Mouse (Mus musculus) ES-E14 (cell line): ENCODE measurements around the gene Eif4g1. TPM values are rescaled to one million over a fixed set of nuclear protein-coding genes. Genes with fewer than 3 reads are reported as not detected.

Source experiments
- DNase-seq: peaks from one replicate; pipeline ENCODE4 v3.0.0-alpha.2; 2013; ENCODE audit warnings: low read depth, low spot score
- H3K27ac ChIP-seq: 2 replicates; pipeline ENCODE4 v1.5.1; 2012; ENCODE audit warnings: low read depth, mild to moderate bottlenecking, low read length, moderate library complexity, mixed read lengths; ENCODE audit not compliant: poor library complexity, insufficient read depth, severe bottlenecking
- H3K36me3 ChIP-seq: 2 replicates; pipeline ENCODE4 v1.6.1; 2012; ENCODE audit warnings: mild to moderate bottlenecking, low read length, moderate library complexity, mixed read lengths; ENCODE audit not compliant: control insufficient read depth, poor library complexity, insufficient read depth, severe bottlenecking
- H3K4me1 ChIP-seq, 2 experiments: fragments of 150-350 bp in 1 of 2; sonication (generic) in 1 of 2; 2 replicates each; pipeline ENCODE4 v1.6.1; 2012; ENCODE audit warnings: low read length in 2 of 2, mild to moderate bottlenecking in 1 of 2, mixed read lengths in 1 of 2; ENCODE audit not compliant: control insufficient read depth in 2 of 2, insufficient read depth in 2 of 2, poor library complexity in 1 of 2
- H3K4me3 ChIP-seq, 2 experiments: fragments of 150-350 bp in 1 of 2; sonication (generic) in 1 of 2; 2 replicates each; pipeline ENCODE4 v1.5.1; 2012; ENCODE audit warnings: low read length in 2 of 2, low read depth in 1 of 2, mild to moderate bottlenecking in 1 of 2, mixed read lengths in 1 of 2; ENCODE audit not compliant: insufficient read depth in 1 of 2, poor library complexity in 1 of 2, severe bottlenecking in 1 of 2
- H3K9ac ChIP-seq: 2 replicates; pipeline ENCODE4 v1.6.1; 2012; ENCODE audit warnings: low read depth, mild to moderate bottlenecking, low read length, mixed read lengths; ENCODE audit not compliant: poor library complexity, insufficient read depth, severe bottlenecking
- H3K9me3 ChIP-seq: fragments of 150-350 bp; sonication (generic); 2 replicates; pipeline ENCODE4 v1.6.1; 2012; ENCODE audit warnings: low read depth, mild to moderate bottlenecking, low read length; ENCODE audit not compliant: control insufficient read depth, insufficient read depth
- CHD2 ChIP-seq: IDR thresholded peaks from 2 replicates; pipeline ENCODE4 v1.6.1; 2014; ENCODE audit warnings: mild to moderate bottlenecking, low read depth, low read length, inconsistent platforms
- HCFC1 ChIP-seq: IDR thresholded peaks from 2 replicates; pipeline ENCODE4 v1.6.1; 2012; ENCODE audit warnings: low read length, inconsistent platforms, borderline replicate concordance; ENCODE audit not compliant: insufficient read depth
- MAFK ChIP-seq: IDR thresholded peaks from 2 replicates; pipeline ENCODE4 v1.6.1; 2014; ENCODE audit warnings: mild to moderate bottlenecking, low read depth, low read length, inconsistent platforms; ENCODE audit not compliant: insufficient read depth
- ZC3H11A ChIP-seq: IDR thresholded peaks from 2 replicates; pipeline ENCODE4 v1.6.1; 2012; ENCODE audit warnings: low read depth, mild to moderate bottlenecking, inconsistent platforms, low read length, borderline replicate concordance
- ZNF384 ChIP-seq: IDR thresholded peaks from 2 replicates; pipeline ENCODE4 v1.6.1; 2012; ENCODE audit warnings: low read depth, low read length, inconsistent platforms
- in situ Hi-C, 2 experiments: fragments of 600-800 bp; cut with MboI; formaldehyde crosslinking; loops; one replicate each; pipeline ENCODE4 v1.15.1; 2025; ENCODE audit warnings: low sequenced_read_pairs in 2 of 2, inconsistent platforms in 1 of 2; ENCODE audit not compliant: unreplicated experiment in 2 of 2
- total RNA-seq: library from RNA; depleted of rRNA; stranded (reverse); fragments of 300-350 nt; gene quantifications from 2 replicates; pipeline ENCODE4 v1.2.3, GENCODE M21; 2012

Gene Eif4g1
- total RNA-seq, 1 experiment = 546 TPM

DNA sequence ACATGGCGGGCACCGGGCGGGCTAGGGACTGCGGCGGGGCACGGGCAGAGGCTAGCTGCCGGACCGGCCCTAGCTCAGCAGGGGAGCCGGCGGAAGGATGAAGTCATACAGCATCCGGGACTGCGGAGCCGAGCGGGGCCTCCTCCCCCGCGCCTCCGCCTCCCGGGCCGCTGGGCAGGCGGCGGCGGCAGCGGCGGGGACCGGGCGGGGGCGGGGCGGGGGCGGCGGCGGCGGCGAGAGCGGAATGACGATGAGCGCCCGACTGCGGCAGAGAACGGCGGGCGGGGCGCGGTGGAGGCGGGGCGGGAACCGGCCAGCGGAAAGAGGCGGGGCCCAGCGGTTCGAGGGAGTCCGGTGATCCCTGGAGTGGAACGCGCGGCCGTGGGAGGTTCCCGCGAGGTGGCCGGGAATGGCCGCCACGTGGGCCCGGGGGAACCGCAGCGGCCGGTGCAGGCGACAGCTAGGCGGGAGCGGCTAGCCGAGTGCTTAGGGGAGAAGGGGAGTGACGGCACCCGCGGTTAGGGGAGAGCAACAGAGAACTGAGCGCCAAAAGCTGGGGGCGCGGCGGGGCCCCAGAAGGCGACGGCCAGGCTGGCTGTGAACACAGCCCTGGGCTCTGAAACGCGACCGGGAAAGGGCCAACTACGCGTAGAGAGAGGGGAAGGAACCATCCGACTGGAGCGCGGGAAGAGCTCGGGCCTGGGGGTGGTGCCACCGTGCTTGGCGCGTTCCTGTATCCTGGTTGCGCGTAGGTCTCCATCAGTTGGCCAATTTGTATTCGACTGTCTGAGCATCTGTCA is 46.7 kb upstream of the Eif4g1 start, which contains the start of gene Camk2n2:
Gene Camk2n2, minus strand, starts transcription at position 97 of the 800 bp plus-strand sequence.
- no peak for DNase-seq
- Histone ChIP-seq H3K9me3 (no peaks in the 10 kb centered on the region), H3K4me1 (peaks cover 0 to 4% of the 10 kb centered on the region in 2 experiments; a peak in 1 of 4 replicates), H3K27ac (0 out of 2 replicates have a peak within 1 kb of the TSS, but pooled peaks have one; percentile 39), H3K9ac (peak within 1 kb of the TSS; percentile 80), H3K36me3 (peaks cover 3% of the 10 kb centered on the region; the same call in 1 of the 2 replicates), H3K4me3 (peak within 1 kb of the TSS; percentile 81 to 93)
- TF ChIP-seq CHD2 = no peak
- TF ChIP-seq HCFC1 = no peak
- TF ChIP-seq MAFK = no peak
- no peak for TF ChIP-seq ZC3H11A
- no peak for TF ChIP-seq ZNF384
- in situ Hi-C loops = no loop called here

DNA sequence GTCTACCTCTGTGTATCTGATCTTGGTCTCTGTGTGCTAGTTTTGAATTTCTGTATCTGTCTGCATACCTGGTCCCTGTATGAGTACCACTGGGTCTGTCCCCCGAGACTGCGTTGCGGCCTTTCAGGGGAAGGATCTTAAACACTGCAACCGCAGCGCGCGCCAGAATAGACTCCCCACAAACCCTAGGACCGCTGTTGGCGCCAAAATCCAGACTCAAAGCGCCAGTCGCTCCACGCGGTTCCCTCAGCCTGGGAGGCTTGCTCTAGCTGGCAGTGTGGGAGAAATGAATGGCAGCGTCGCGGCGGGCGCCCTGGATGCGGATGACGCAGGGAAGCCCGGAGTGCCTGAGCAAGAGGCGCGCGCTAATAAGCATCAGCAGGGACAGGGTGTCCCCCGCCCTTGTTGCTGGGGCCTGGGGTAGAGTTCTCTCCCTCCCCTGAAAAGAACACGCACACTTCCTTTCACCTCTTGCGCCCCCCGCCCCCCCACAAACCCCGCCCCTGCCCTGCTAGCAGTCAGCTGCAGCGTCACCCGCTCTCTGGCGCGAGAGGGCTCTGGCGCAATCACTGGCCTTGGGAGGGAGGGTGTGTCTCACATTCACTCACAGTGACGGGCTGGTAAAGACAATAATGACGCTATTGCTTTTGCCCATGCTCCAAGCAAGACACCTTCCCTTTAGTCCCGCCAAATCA is 46.0 kb upstream of the Eif4g1 start:
- TF ChIP-seq ZC3H11A (no peak), ZNF384 (no peak), HCFC1 (0 out of 2 replicates have a peak, but pooled peaks have one; percentile 16), MAFK (no peak), CHD2 (no peak)
- Histone ChIP-seq H3K9ac (peak overlapping the region; percentile 80), H3K27ac (no peak overlapping the region), H3K4me3 (peak overlapping the region; percentile 81 to 93), H3K9me3 (no peaks in the 10 kb centered on the region), H3K36me3 (peaks cover 3% of the 10 kb centered on the region; the same call in 1 of the 2 replicates), H3K4me1 (peaks cover 0 to 4% of the 10 kb centered on the region in 2 experiments; a peak in 1 of 4 replicates)
- no peak for DNase-seq
- in situ Hi-C loops = no loop called here

DNA sequence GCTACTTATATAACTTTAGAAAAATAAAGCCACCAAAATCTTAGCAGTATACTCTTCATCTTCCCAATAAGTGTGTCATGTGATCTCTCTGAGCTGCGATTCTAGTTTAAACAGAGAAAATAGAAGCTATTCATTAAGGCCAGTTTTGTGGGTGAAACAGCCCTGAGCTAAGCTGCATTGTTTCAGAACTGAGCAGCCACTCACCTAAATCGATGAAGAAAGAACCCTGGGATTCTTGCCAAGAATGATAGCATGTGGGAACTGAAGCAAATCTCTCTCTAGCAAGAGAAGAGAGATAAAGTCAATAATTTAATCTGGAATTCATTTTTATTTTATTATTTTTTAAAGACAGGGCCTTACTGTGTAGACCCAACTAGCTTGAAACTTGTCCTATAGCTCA is 44.9 kb upstream of the Eif4g1 start:
- DNase-seq = no peak
- H3K9me3 ChIP-seq = no peaks in the 10 kb centered on the region
- no peak overlapping the region for H3K4me3 ChIP-seq
- no peak overlapping the region for H3K9ac ChIP-seq
- peaks cover 0 to 4% of the 10 kb centered on the region in 2 experiments; a peak in 1 of 4 replicates for H3K4me1 ChIP-seq
- no peak overlapping the region for H3K27ac ChIP-seq
- TF ChIP-seq ZC3H11A (no peak), CHD2 (no peak), MAFK (no peak), HCFC1 (no peak), ZNF384 (no peak)
- no peaks in the 10 kb centered on the region for H3K36me3 ChIP-seq
- in situ Hi-C loops = no loop called here

DNA sequence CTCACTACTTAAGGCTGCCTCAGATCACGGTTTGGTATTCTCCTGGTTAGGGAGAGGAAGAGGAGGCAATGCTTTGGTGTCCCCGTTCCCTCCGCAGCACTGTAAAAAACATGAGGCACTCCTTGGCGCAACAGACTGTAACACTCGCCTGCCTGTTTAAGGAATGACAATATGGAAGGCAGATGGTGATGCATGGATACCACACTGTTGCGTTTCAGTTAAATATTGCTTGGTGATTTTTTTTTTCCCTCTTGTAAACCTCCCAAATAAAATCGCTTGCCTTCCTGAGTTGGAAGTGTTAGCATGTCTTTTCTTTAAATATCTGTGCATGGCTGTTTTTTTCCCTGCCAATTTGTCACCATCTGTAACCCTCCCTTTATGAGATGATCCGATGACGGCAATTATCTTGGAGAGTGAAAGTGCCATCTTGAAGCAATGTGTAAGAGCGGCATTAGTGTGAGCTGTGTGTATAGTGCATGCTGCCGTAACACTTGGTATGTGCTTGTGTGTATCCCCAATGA is 39.2 kb upstream of the Eif4g1 start:
- H3K27ac ChIP-seq = no peak overlapping the region
- H3K9ac ChIP-seq = no peak overlapping the region
- in situ Hi-C loops = no loop called here
- no peaks in the 10 kb centered on the region; a peak in 1 of 4 replicates for H3K4me1 ChIP-seq
- no peak overlapping the region for H3K4me3 ChIP-seq
- no peaks in the 10 kb centered on the region for H3K9me3 ChIP-seq
- no peak for DNase-seq
- no peak for TF ChIP-seq ZC3H11A
- TF ChIP-seq CHD2 = no peak
- TF ChIP-seq MAFK = no peak
- TF ChIP-seq HCFC1 = no peak
- no peak for TF ChIP-seq ZNF384
- H3K36me3 ChIP-seq = no peaks in the 10 kb centered on the region; the same call in 1 of the 2 replicates
